Mouse (Mus musculus) regulatory T cell (primary cell): ENCODE measurements around the gene Sptlc3.

Source experiments
- in situ Hi-C: fragments of 300-600 bp; cut with MboI, MseI; formaldehyde crosslinking; loops from one replicate; pipeline ENCODE4 v1.15.1; 2025; ENCODE audit warnings: high pct_unique_total_duplicates

Gene Sptlc3

DNA sequence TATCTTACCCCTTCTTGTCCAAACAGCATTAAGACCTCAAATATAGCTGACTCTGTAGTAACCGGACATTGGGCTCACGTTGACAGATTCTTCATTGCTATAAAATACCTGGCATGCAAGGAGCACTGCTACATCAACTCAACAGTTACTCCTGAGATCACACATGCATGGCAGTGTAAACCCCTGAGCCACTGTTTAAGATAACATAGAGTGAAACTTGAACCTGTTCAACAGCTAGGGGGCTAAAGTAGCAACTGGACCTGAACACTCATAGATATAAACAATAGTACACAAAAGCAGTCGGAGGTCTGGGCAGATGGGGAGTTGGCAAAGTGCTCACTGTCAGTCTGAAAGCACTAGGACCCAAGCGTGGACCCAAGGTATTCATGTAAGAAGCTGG lies 140.8 kb downstream of the Sptlc3 start:
- in situ Hi-C loops: no loop called here

DNA sequence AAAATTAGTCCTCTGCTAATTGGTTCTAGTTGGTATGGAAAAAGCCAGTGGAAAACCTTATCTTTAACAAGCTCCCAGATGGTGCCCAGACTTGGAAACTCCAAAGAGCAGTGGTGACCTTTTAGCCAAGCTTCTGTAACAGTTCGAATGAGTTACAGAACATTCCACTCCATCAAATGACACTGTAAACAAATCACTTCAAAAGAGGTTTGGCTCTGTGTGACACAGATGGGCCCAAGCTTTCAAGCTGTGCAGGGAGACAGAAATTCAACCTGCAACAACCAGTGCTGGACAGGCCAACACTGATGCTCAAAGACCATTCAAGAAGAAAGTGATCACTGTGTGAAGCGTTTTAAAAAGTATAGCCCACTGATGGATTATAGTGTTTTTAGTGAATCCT lies 144.1 kb downstream of the Sptlc3 start:
- in situ Hi-C loops: no loop called here

DNA sequence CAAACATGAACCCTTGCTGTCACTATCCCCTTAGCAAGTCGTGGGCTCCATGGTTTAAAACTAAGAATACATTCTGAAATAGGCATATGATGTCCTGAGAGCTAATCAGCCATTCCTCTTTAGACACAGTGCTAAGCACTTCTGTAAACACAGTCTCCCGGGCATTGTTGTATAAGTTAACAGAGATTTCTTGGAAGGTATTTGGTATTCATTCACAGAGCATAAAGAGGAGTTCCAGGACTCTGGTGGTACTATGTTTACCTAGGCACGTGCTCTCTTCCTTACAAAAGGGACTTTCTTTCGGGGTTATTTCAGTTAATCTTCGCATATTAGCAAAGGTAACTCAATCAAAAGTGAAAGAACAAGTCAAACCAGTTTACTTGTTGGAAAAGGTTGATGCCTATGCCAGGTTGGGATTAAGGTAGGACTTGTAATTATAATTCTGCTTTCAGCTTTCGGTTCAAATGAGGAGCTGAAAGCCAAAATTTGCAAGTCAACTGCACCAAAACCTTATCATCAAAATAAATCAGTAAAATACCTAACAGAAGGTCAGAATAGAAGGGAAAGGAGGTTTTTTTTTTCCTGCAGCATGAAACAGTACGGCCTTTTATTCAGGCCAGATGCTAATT lies 148.2 kb downstream of the Sptlc3 start:
- in situ Hi-C loops: no loop called here

DNA sequence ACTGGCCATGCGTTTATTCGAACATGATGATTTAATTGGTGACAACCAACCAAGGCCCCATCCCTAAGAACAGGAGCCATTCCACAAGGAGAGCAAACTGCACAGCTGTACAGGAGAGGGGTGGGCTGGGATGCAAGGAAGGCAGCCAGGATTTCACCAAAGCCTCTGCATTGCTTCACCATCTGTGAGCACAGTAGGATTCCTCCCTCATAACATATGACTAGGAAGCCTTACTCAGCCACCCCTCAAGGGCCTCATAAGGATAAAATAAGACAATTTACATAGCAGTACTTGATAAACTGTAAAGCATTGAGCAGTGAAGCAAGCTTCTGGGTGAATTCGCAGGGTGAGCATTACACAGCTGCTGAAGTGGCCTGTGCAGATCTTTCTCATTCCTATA lies 155.8 kb downstream of the Sptlc3 start:
- in situ Hi-C loops: no loop called here

DNA sequence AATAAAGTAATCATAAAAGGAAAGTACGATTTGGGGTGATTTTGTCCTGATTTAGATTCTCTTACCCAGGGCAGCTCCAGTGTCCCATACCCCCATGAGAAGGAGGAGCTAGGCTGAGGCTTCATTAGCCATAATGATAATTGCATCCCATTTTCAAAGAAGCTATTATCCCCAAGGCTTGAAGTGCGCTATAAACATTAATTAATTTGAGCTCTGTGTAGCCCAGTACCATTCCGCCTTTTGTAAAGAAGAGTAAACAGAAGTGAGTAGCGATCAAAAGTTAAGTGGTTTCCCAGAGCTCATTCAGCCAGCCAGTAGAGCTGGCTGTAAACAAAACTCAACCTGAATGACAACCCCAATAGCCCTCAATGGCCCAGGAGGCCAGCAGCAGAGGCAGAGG lies 163.0 kb downstream of the Sptlc3 start:
- in situ Hi-C loops: no loop called here

DNA sequence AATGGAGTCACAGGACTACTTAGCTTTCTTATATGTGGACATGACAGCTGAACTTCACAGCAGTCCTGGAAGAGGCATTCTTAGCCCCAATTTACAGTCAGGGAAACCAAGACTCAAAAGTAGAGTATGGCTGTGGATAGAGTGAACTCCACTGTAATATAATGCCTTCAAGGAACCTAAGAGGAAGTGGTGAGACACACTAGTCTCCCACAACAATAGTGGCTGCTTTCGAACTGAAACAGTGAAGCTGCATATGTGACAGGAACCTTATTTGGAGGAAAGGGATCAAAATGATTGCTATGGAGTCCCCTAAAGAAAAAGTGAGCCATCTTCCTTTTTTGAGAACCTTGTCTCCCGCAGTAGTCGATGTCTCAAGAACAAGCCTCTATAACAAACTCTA lies 178.1 kb downstream of the Sptlc3 start:
- in situ Hi-C loops: no loop called here

DNA sequence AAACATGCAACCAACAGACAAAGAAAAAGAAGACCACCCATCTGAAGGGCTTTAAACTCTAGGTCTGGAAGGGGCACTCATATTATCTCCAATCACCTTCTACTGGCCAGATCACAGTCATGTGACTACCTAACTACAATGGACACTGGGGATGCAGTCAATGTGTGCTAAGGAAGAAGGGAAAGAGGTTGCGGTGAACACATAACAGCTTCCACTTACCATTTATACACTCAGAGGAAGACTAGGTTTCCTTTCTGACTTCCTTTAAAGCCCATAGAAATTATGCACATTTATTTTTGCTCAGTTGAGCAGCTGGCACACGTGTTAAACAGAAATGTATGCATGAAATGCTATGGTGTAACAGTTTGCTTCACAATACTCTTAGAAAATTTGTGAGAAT lies 178.7 kb downstream of the Sptlc3 start:
- in situ Hi-C loops: no loop called here

DNA sequence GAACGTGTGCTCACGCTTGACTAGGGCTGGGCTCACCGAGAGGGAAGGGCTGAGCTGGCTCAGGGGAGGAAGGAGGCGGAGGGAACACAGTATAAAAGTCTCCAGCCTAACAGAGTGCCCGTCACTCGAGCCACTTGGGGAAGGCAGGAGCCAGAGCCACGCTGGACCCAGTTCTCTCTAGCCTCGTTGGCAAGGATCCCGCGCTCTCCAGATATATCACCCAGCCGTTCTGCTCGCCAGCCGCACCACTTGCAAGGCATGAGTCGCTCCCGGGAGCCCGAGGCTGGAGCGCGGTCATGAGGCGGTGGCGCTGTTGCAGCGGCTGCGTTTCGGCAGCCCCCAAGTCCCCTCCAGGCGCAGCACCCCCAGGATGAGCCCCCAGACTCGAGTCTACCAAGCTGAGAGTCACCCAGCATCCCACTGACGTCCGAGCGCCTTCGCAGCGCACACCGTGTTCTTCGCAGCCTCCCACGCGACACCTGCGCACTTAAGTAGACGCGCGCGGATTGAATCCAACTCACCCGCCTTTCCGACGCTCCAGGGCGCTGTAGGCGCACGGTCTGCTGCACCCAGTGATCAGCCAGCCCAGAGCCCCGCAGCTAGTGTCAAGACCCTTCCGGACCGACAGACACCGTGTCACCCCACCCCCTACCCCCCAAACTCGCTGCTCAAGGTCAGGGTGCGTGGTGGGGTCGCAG lies 183.5 kb downstream of the Sptlc3 start:
- in situ Hi-C loops: no loop called here

DNA sequence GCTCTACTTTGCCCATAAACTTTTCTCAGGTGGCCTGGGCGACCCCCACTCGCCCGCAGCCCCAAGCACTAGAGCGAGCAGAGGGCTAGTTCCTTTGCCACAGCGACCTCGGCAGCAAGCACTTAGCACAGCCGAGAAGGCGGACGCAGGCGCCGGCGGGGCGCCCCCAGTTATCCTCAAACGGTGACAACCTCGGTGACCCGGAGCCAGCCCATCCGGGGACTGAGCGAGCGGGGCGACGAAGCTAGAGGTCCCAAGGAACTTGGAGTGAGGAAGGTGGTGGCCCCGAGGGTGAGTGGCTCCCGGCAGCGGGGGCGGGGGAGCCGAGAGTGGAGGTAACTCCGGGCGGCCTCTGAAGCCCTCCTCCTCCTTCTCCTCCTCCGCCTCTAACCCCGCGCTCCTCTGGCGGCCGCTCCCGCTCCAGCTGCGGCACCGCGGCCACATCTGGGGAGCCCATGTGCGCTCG lies 184.1 kb downstream of the Sptlc3 start, which contains the start of gene Ism1:
Gene Ism1, plus strand, starts transcription at position 370 of the 466 bp plus-strand sequence.
- in situ Hi-C loops: no loop called here

DNA sequence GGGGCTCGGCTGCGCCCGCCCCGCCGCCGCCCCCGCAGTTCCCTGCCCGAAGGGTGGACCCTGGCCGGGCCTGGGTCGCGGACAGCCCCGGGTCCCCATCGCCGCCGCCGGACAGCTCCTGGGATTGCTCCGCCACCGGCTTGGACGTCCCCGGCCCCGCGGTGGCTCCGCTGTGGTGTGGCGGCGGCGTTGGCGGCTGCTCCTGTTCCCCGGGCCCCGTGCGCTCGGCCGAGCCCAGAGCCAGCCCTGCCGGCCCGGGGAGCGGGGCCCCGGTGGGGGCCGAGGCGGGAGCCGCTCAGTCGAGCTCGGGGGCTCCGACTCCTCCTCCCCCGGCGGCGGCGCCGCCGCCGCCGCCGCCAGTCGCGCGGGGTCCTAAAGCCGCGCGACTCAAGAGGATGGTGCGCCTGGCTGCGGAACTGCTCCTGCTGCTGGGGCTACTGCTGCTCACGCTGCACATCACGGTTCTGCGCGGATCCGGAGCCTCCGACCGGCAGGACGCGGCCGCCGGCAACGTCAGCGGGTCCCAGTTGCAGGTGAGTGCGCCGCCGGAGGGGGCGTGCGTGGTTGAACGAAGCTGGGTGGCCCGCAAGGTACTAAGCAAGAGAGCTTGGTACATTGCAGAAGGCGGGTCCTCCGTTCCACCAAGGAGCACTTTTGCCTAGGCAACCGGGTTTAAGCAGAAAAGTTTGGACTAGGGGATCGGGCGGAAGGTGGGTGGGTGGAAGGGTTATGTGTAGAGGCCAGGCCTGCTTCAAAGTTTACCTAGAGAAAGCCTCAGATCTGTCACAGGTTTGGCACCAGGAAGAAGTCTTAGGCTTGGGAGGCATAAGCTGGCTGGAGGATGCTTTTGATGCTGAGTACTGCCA lies 184.8 kb downstream of the Sptlc3 start:
- in situ Hi-C loops: no loop called here

DNA sequence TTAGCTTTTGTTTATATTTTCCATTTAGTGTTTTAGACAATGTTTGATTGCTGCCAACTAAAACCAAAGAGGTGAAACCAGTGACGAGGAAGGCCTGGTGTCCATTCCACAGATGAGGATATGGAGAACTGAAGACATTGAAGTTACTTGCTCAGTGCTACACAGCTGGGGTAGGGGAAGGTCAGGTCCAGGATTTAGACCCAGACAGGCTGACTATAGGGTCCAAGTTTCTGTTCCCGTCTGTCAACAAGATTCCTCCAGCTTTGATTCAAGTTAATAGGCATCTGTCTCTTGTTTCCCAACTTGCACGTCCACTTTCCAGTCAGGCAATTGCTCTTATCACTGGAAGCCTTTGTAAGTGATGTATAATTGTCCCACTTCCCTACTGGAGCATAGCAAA lies 188.8 kb downstream of the Sptlc3 start:
- in situ Hi-C loops: no loop called here
